Mouse (Mus musculus): Measurements from ENCODE around the gene Il1f9.
"Not testable (repeated sequence)": the region's sequence is repeated elsewhere in the genome, so short reads cannot be mapped to it uniquely, and the experiment has no call there.

Il1f9 gene

GRCm38 (mm10) chr2:24186176-24186575 is at the start of gene Il1f9:
TSS of gene Il1f9 (plus strand) at chr2:24186476.
- DNase-seq (ENCODE audit: low spot score in 2 of 2) = no peak

GRCm38 (mm10) chr2:24152861-24153260 is 33.4 kb upstream of the Il1f9 start, which contains the start of gene Il1f8:
TSS of gene Il1f8 (plus strand) at chr2:24153161.
- DNase-seq (ENCODE audit: low spot score in 2 of 2) = no peak

GRCm38 (mm10) chr2:24181683-24182331 is 4.5 kb upstream of the Il1f9 start:
- peak; percentile 43 to 64 for DNase-seq (ENCODE audit: low spot score in 2 of 2)

- DNase-seq (ENCODE audit: low spot score in 2 of 2) = not testable (repeated sequence)
Observed at GRCm38 (mm10) chr2:24182423-24183147, 3.7 kb upstream of the Il1f9 start.

GRCm38 (mm10) chr2:24184092-24184491 is 2.2 kb upstream of the Il1f9 start:
- not testable (repeated sequence) for DNase-seq (ENCODE audit: low spot score in 2 of 2)

- DNase-seq (ENCODE audit: low spot score in 2 of 2) = no peak
Observed at GRCm38 (mm10) chr2:24187585-24187984, 1.3 kb downstream of the Il1f9 start.

GRCm38 (mm10) chr2:24188189-24188588 is 1.9 kb downstream of the Il1f9 start:
- DNase-seq (ENCODE audit: low spot score in 2 of 2) = no peak

- no peak for DNase-seq (ENCODE audit: low spot score in 2 of 2)
Observed at GRCm38 (mm10) chr2:24215118-24215517, 28.8 kb downstream of the Il1f9 start, which contains the start of gene Il1f6. TSS of gene Il1f6 (plus strand) at chr2:24215418.

- no peak for DNase-seq (ENCODE audit: low spot score in 2 of 2)
Observed at GRCm38 (mm10) chr2:24227191-24227590, 40.9 kb downstream of the Il1f9 start.
